Mouse (Mus musculus): ENCODE measurements around the gene Clcn2.

DNA sequence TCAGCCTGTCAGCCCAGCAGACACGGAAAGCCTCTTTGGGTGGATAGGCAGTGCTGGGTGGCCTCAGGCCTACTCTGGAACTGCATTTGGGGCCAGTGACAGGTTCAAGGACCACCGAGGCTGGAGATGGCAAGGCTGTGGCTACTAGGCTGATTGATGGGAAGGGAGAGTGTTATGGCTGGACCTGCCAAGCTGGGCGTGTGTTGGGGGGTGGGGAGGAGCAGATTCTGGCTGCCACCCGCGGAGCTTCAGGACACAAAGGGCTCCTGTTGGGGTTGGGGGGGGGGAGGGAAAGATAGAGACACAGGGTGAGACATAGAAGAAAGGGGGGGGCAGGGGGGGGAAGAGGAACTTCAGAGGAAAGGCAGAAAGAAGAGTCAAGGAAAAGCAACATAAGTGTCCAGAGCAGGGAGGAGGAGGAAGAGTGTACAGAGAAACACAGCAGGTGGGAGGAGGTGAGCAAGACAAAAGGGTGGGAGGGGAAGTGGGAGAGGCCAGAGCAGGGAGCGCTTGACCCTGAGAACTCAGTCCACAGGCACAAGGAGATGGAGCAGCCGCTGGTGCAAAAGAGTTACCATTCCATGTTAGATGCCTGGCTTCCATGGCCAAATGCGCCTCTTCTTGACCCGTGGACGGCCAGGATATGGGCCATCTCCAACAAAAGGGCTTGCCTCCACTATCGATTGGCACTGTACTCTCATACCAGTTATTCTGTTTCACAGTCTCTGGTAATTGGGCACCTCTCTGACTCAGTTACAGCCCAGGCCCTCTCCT, 3.1 kb downstream of the Clcn2 start:
- TF ChIP-seq CTCF (IDR thresholded peaks at IDR 0.05; ENCODE audit: insufficient read depth, low read depth, low read length), result no peak
- no peak for TF ChIP-seq POLR2A (IDR thresholded peaks at IDR 0.05; ENCODE audit: insufficient read depth, low read depth, low read length)
